Mouse (Mus musculus) kidney, adult 18-20 months (tissue): ENCODE results near the gene Pomp.
A peak's percentile ranks its signal among the peaks of the same experiment; 100 is the strongest.

ENCODE experiments used
- DNase-seq: peaks from one replicate; pipeline ENCODE4 v3.0.0; 2021

The Pomp gene

GRCm38 (mm10) chr5:147860449-147861261 is at the start of gene Pomp:
TSS of gene Pomp (plus strand) at chr5:147860461.
- peak; percentile 92 for DNase-seq

DNA sequence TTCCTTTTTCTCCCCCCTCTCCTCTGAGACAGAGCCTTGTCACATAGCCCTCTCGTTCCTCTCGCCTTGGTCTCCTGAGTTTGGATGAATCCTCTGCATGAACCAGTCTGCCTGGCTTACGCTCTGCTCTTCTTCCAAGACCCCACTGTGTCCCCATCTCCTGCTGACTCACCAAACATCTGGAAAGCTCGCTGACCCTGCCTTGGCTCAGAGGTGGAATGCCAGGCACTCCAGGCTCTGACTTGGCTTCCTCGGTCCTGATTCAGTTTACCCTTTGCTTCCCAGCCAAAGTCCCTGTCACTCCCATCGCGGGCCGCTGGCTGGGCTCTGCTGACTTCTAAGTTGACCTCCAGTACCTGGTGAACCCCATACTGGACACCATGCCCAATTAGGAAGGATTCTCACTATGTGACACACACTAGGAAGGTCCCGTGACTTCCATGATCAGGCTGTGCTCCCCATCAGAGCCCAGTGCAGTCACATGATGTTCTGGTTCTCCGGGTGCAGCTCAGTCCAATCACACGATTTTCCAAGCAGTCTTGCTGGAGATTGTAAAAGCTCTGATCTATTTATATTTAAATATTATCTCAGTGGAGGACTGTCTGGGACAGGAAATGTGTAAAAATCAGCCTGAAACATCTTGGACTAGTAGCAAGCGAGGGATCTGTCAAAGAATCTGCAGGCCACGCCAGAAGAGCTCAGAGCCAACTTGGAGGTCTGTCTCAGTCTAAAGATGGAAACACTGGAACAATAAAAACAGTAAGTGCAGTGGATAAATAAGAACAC is 47.8 kb upstream of the Pomp start:
- peak; percentile 31 for DNase-seq

DNA sequence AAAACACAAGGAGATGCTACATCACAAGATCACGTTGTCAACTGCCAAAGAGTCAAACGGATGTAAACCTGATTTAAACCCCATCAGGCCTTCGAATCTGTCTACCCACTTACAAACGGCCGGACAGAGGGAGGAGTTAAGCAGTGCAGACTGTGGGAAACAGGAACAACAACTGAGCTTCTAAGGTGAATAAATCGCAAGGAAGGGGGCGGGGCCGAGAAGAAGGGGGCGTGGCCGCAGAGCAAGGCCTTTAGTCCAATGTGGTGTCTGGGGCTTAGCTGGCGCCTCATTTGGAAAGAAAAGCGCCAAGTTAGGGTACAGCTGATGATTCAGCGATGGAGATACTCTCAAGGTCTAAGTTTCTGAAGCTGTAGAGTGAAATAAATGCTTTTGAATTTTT is 45.3 kb upstream of the Pomp start:
- no peak for DNase-seq

- peak; percentile 21 for DNase-seq
Measured at GRCm38 (mm10) chr5:147815592-147815991, 44.7 kb upstream of the Pomp start.

GRCm38 (mm10) chr5:147816465-147816864 is 43.8 kb upstream of the Pomp start:
- no peak for DNase-seq

DNA sequence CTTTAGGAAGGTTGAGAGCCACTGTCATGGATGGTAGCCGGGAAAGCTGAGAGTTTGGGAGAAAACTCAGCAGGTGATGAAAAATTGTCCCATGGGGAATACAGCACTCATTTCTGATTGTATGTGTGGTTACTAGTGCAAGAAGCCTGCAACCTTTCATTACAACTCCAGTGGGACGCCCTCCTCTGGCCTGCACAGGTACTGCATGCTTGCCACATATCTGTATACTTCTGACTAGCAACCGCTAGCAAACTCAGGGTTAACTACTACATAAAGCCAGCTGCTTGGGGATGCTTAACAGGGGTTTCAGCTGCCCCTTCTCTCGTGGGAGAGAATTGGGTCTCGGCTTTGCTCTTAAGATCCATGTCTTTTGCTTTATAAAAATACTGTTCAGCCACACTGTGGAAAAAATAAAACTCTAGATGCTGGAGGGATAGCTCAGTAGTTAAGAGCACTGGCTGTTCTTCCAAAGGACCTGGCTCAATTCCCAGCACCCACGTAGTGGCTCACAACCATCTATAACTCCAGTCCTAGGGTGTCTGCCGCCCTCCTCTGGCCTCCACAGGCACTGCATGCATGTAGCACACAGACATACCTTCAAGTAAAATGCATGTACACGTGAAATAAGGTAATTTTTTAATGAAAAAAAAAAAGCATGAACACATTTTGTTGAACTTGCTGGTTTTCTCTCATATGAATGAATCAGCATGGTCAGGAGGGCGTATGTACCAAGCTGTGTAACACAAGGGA is 42.3 kb upstream of the Pomp start:
- DNase-seq, result no peak

- no peak for DNase-seq
Measured at GRCm38 (mm10) chr5:147818866-147819265, 41.4 kb upstream of the Pomp start.

GRCm38 (mm10) chr5:147819895-147820294 is 40.4 kb upstream of the Pomp start:
- no peak for DNase-seq

DNA sequence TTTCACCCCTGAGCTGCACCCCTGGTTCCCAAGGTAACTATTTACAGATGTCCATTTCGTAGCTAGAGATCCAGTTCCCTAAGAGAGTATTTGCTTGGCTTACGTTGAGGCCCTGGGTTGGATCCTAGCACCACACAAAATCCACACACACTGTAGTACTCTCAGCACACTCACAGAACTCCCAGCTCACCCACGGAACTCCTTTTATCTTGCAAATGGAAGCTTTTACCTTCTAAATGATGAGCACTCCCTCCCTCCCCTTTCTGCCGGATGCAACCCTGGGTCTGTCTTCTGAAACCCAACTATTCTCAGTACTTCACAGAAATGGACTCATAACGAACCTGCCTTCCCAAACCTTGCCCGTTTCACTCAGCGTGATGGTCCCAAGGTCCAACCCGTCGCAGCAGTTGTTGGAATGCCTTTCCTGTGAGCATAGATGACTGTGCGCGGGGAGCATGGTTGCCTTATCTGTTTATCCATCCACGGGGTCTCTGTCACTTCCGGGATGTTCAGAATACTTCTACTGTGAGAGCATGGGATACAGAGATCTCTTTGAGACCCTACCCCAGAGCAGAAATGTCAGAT is 36.1 kb upstream of the Pomp start:
- no peak for DNase-seq

- DNase-seq, result peak; percentile 22
Measured at GRCm38 (mm10) chr5:147825375-147825969, 34.8 kb upstream of the Pomp start.

DNA sequence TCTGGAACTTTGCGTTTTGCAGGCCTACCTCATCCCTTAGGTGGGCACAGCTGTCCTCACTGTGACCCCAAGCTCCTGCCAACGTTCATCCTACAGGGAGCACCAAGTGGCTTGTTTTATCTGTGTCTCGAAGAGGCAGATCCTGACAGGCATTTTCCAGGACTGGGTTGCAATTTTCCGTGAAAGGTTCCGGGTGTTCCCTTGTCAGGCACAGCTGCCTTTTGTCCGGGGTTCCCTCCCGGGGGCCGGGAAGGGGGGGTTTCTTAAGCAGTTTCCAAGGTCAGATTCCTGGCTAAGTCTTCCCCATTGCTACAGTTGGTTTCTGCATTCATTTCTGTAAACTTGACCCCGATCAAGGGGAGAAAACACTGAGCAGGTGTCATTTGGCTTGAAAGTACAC is 34.2 kb upstream of the Pomp start:
- DNase-seq, result no peak

DNA sequence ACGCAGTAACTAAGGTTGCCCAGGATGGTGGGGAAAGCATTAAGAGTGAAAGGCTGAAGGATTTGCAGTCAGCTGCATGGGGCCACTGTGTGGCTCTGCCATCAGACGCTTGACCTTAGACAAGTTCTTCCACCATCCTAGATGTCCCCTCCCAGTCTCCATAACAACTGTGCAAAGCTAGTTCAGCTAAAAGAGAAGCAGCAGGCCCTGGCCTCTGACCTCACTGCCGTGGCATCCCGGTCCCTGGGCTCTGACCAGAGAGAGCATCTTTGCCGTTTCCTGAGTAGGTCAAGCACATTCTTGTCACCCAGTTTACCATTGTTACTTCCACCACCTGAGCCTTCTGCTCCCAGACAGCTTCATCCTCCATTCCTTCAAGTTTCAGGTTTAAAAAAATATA is 33.7 kb upstream of the Pomp start:
- DNase-seq, result no peak

GRCm38 (mm10) chr5:147828846-147829245 is 31.4 kb upstream of the Pomp start:
- DNase-seq, result no peak

DNA sequence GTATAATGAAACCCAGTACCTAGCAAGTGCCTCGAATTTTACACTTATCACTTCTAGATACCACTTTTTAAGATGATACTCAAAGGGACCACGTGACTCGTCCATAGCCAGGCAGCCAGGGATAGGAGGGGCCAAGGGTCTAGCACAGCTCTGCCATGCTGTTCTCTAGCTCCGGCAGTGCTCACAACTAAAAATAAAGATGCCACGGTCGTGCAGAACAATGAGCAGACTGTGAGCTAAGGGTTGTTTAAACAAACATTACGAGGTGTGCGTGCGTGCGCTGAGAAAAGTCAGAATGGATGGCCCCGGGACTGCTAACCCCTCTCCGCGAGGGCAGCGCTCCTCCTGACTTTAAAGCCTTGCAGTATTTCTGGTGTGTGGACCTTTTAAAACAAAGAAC is 27.4 kb upstream of the Pomp start:
- DNase-seq, result no peak

DNA sequence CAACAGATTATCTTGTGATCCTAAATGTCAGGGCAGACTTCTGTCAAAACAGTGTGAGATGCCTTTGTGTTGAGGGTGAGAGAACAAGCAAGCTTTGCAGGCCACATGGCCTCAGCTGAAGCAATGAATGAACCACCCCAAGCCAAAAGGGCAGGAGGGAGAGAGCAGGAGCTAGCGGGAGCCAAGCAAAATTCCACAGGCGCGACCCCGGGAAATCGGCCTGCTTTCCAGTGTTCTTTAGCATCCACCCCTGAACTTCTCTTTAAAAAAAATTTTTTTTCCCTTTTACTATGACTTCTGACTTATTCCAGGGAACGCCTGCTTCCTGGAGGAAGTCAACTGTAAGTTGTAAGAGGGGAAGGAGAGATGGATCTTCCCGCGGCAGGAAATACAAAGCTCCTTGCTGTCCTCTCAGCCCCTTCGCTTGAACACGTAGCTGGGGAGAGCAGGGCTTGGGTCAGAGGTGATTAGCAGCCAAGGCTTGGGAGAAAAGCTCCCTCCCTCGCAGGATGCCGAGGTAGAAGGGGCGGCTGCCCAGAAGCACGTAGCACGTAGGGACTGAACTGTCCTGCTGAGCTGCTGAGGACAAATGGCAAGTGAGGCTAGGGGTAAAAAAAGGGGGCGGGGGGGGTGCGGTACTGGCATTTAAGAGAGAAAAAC is 25.3 kb upstream of the Pomp start:
- DNase-seq, result peak; percentile 14

DNA sequence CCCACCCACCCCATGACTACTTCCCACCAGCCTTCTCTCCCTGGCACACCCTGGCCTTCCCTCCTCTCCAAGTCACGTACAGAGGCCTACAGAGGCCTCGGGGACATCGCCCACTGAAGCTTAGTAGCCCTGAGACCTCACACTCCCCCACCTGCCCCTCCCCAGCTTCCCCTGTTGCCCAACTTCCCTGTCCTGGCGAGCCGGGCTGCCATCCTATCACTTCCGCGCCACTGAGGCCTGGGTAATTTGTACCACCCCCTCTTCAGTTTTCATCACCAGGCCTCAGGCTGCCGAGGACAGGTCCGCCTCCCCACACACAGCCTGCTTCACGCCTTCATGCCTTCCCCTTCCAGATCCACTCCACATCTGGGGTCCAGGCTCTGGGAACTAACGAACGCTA is 20.8 kb upstream of the Pomp start:
- DNase-seq, result no peak

- DNase-seq, result no peak
Measured at GRCm38 (mm10) chr5:147843340-147843739, 16.9 kb upstream of the Pomp start.

- DNase-seq, result no peak
Measured at GRCm38 (mm10) chr5:147845319-147845718, 14.9 kb upstream of the Pomp start.

GRCm38 (mm10) chr5:147847361-147847760 is 12.9 kb upstream of the Pomp start:
- DNase-seq, result no peak

- DNase-seq, result peak; percentile 69
Measured at GRCm38 (mm10) chr5:147848164-147848863, 11.9 kb upstream of the Pomp start.

GRCm38 (mm10) chr5:147850194-147850593 is 10.1 kb upstream of the Pomp start:
- DNase-seq, result peak; percentile 13

DNA sequence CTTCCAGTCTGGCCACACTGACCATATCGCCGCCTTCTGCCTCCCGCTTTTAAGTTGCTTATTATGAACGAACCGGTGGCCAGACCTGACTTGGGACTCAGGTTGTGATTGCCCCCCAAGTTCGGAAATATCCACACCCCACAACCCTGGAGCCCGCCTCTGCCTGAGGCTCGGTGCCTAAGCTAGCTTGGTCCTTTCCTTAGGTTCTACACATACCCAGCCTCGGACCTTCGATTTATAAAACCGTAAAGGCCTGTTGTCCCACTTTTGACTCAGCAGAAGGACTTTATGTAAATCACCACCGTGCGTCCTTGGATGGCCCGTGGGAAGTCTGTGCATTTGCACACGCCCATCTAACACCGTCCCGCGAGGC is 199 bp upstream of the Pomp start:
- no peak for DNase-seq
